Mouse (Mus musculus): Measurements from ENCODE around the gene Prcd.

- TF ChIP-seq EP300 (IDR thresholded peaks at IDR 0.05) (no peak), CTCF (IDR thresholded peaks at IDR 0.05) (no peak)
These were observed 27.8 kb downstream of the Prcd start for GRCm38 (mm10) chr11:116681147-116681546.
